Mouse (Mus musculus) bone marrow, adult 2 months (tissue): ENCODE measurements around the gene Cyp27a1. TPM values are rescaled to one million over a fixed set of nuclear protein-coding genes. Genes with fewer than 3 reads are reported as not detected.

ENCODE experiments used
- H3K27ac ChIP-seq: fragments of 200-500 bp; 2 replicates; pipeline ENCODE4 v1.5.1; 2012; ENCODE audit warnings: low read depth, mild to moderate bottlenecking, control low read depth, inconsistent platforms, low read length; ENCODE audit not compliant: control insufficient read depth, poor library complexity, insufficient read depth
- H3K4me1 ChIP-seq: fragments of 200-500 bp; 2 replicates; pipeline ENCODE4 v1.6.1; 2011; ENCODE audit warnings: low read length; ENCODE audit not compliant: control insufficient read depth, insufficient read depth
- H3K4me3 ChIP-seq: fragments of 200-500 bp; replicated peaks from 2 replicates; pipeline ENCODE3; 2011; ENCODE audit warnings: mild to moderate bottlenecking, low read depth, low read length, control low read depth; ENCODE audit not compliant: control insufficient read depth
- CTCF ChIP-seq: fragments of 200-500 bp; IDR thresholded peaks from 2 replicates; pipeline ENCODE4 v1.5.1; 2011; ENCODE audit warnings: low read length, control low read depth; ENCODE audit not compliant: control insufficient read depth, insufficient read depth
- POLR2A ChIP-seq: fragments of 200-500 bp; IDR thresholded peaks from 2 replicates; pipeline ENCODE4 v1.6.1; 2011; ENCODE audit warnings: low read depth, mild to moderate bottlenecking, control low read depth, low read length, borderline replicate concordance; ENCODE audit not compliant: control insufficient read depth
- WGBS: fragments of 180-500 bp; shearing (Covaris S2); methylation state at CpG from one replicate; pipeline ENCODE4 v1.1.7; 2018; 5-methylcytosine and 5-hydroxymethylcytosine counted together
- polyA plus RNA-seq: library from polyadenylated mRNA; stranded (reverse); fragments of >200 nt; gene quantifications from 2 replicates; pipeline ENCODE4 v1.2.4, GENCODE M21; 2011; ENCODE audit warnings: low replicate concordance; ENCODE audit not compliant: missing spikeins, insufficient read depth, insufficient read length

Cyp27a1 gene
- polyA plus RNA-seq, 1 experiment: 16.4 TPM

GRCm38 (mm10) chr1:74752150-74752549 lies 38.8 kb downstream of the Cyp27a1 start:
- no peak overlapping the region for H3K27ac ChIP-seq
- TF ChIP-seq POLR2A (no peak), CTCF (no peak)
- 85% methylated on average over 8 of the region's 8 CpGs for WGBS
- no peak overlapping the region for H3K4me3 ChIP-seq
- H3K4me1 ChIP-seq: peaks cover 3% of the 10 kb centered on the region; the same call in 1 of the 2 replicates

GRCm38 (mm10) chr1:74752833-74753232 lies 39.5 kb downstream of the Cyp27a1 start:
- H3K27ac ChIP-seq: no peak overlapping the region
- 86% methylated on average over 3 of the region's 3 CpGs for WGBS
- peaks cover 3% of the 10 kb centered on the region; the same call in 1 of the 2 replicates for H3K4me1 ChIP-seq
- TF ChIP-seq POLR2A: no peak
- no peak overlapping the region for H3K4me3 ChIP-seq

GRCm38 (mm10) chr1:74753266-74753974 lies 40.0 kb downstream of the Cyp27a1 start:
- H3K4me3 ChIP-seq: no peak overlapping the region
- H3K27ac ChIP-seq: no peak overlapping the region
- TF ChIP-seq POLR2A (no peak), CTCF (no peak)
- 43% methylated on average over 8 of the region's 8 CpGs for WGBS
- peaks cover 3% of the 10 kb centered on the region; the same call in 1 of the 2 replicates for H3K4me1 ChIP-seq

- H3K4me1 ChIP-seq: peaks cover 3% of the 10 kb centered on the region; the same call in 1 of the 2 replicates
- WGBS: 37% methylated on average over 5 of the region's 5 CpGs
- H3K4me3 ChIP-seq: no peak overlapping the region
- no peak overlapping the region for H3K27ac ChIP-seq
- TF ChIP-seq POLR2A (no peak), CTCF (no peak)
These were observed 40.9 kb downstream of the Cyp27a1 start for GRCm38 (mm10) chr1:74754175-74754785.

GRCm38 (mm10) chr1:74759773-74760172 lies 46.4 kb downstream of the Cyp27a1 start:
- H3K27ac ChIP-seq: no peak overlapping the region
- no peak overlapping the region for H3K4me3 ChIP-seq
- 32% methylated on average over 4 of the region's 4 CpGs for WGBS
- 0 out of 2 replicates have a peak, but pooled peaks have one; percentile 24 for TF ChIP-seq CTCF
- TF ChIP-seq POLR2A: no peak
- no peaks in the 10 kb centered on the region for H3K4me1 ChIP-seq

GRCm38 (mm10) chr1:74763081-74763480 lies 49.7 kb downstream of the Cyp27a1 start:
- TF ChIP-seq POLR2A: no peak
- peak; percentile 53 for TF ChIP-seq CTCF
- Histone ChIP-seq H3K27ac (no peak overlapping the region), H3K4me1 (no peaks in the 10 kb centered on the region), H3K4me3 (no peak overlapping the region)
- WGBS: 1% methylated on average over 6 of the region's 6 CpGs

- no peaks in the 10 kb centered on the region for H3K4me1 ChIP-seq
- no peak overlapping the region for H3K27ac ChIP-seq
- WGBS: 8% methylated on average over 35 of the region's 35 CpGs
- no peak overlapping the region for H3K4me3 ChIP-seq
- TF ChIP-seq CTCF (no peak), POLR2A (no peak)
These were observed 57.5 kb downstream of the Cyp27a1 start for GRCm38 (mm10) chr1:74770727-74771466.

GRCm38 (mm10) chr1:74771467-74771844 lies 58.1 kb downstream of the Cyp27a1 start:
- Histone ChIP-seq H3K4me3 (no peak overlapping the region), H3K4me1 (no peaks in the 10 kb centered on the region), H3K27ac (no peak overlapping the region)
- under 1% methylated on average over 25 of the region's 26 CpGs for WGBS
- TF ChIP-seq POLR2A (no peak), CTCF (no peak)
